Mouse (Mus musculus) adrenal gland, postnatal 25 days (tissue): Measurements from ENCODE around the gene Mkrn2. TPM values are rescaled to one million over a fixed set of nuclear protein-coding genes. Genes with fewer than 3 reads are reported as not detected.
A peak's percentile ranks its signal among the peaks of the same experiment; 100 is the strongest.

Source experiments
- DNase-seq: peaks from one replicate; pipeline ENCODE4 v3.0.0; 2021; ENCODE audit warnings: mixed read lengths
- long read RNA-seq: library from polyadenylated mRNA; stranded (forward); transcript quantifications from one replicate; pipeline ENCODE4 v2.0.0, GENCODE M21; 2021
- total RNA-seq: library from RNA; stranded (reverse); gene quantifications from 2 replicates; pipeline ENCODE4 v1.2.3, GENCODE M21; 2021

The Mkrn2 gene
- 43.1 and 47.8 TPM in 2 replicates for total RNA-seq
- long read RNA-seq, full-length matches to known transcripts = 16 of 34 reads
- long read RNA-seq, partial matches to known transcripts = 14 of 34 reads
- long read RNA-seq, other reads (novel, unspliced or antisense) = 4 of 34 reads

DNA sequence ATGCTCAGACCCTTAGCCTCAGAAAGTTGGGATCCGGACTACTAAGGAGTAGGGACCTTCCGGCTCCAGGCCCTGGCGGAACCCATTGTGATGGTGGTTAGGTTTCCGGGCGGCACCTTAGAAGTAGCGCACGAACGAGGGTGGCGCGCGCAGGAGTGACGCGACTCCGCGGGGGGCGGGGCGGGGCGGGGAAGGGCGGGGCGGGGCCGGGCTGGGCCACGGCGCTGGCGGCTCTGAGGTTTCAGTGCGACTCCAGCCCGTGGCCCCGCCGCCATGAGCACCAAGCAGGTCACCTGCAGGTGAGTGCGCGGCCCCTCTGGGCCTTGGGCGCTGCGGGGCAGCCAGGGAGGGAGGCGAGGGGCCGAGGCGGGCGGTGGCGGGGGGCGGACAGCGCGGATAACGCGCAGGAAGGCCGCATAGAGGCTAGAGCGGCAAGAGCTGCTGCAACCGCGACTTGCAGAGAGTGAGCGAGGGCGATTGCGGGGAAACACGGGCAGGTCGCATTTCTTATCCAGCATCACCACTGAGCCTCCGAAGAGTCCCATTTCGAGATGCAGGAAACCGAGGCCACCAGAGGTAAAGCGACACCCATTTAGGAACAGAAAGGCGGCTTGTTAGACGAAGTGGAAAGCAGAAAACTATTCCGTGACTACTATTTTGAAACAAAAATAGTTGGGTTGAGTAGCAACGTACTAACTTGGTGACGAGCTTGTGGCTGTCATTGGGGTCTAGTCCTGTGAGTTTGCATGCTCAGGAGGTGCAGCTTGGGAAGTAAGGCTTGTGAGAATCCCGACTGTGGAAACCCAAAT lies at the start of gene Mkrn2:
Mkrn2 (plus strand) TSS at position 188 of the 809 bp plus-strand sequence.
- peak; percentile 86 for DNase-seq

DNA sequence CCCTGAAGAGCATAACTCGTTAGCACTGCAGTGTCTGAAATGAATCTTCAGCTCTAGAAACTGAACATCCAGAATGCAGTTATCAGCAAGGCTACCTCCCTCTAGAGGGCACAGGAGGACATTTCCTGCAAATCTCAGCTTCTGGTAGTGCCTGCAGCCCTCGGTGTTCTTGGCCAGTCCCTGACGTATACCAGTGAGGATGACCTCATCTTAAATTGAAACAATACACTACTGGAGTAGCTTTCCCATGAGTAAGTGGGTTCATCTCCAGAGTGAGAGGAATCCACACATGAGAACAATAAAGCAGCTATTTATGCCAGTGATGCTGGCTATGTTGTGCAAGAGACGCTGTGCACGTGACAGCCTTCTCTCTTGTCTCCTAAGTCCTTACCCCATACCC lies 46.2 kb upstream of the Mkrn2 start:
- DNase-seq = no peak

DNA sequence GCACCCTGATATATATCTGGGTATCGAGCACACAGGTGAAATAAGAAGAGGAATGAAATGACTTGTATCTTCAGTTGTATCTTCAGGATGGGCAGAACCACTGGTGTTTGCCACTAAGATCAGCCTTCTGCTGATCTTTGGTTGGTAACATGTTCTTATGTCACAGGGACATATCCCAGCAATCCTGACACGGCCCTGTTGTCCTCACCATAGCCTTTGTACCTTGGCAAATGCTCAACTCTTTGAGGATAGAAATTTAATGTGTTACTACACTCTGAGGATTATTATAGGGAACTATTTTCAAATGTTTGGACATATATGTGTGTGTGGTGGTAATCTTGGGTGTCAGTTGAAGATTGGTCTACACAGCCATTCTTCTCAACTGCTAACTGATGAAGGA lies 43.5 kb upstream of the Mkrn2 start:
- no peak for DNase-seq

DNA sequence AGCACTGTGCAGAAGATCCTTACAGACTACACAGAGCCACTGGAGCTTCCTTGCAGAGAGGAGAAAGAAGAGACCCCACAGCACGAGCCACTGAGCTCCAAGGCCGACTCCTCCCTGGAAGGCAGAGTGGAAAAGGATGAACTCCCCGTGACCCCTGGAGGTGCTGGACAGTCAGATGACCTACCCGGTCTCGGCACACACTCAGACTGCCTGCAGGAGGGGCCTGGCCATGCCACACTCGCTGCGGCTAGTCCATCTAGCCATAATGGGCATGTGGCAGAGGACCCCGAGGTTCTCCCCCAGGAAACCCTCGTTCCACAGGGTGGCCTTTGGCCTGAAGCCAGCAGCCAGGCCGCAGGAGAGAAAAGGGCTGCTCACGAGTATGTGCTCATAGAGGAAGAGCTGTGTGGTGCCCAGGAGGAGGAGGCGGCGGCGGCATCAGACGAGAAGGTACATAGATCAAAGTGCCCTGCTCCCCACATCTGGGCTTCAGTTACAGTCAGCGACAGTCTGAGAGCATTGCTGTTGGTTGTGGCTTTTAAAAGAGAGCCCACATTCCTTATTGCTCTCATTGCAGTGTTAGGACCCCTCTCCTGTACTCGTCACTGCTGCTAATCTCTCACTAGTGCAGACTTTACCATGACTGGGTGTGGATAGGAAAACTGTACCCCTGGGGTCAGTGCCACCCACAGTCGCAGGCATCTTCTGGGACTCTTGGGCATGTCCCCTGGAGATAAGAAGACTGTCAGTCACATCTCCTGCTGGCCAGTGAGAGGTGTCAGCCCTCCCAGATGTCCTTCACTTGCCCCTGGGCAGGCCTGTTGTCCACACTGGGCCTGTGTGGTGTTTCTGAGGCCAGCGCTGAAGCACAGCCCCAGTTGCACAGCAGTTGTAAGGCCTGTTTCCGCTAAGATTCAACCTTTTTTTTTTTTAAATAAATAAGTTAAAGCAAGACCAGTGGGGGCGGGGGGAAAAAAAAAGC lies 41.8 kb upstream of the Mkrn2 start:
- peak; percentile 12 for DNase-seq

DNA sequence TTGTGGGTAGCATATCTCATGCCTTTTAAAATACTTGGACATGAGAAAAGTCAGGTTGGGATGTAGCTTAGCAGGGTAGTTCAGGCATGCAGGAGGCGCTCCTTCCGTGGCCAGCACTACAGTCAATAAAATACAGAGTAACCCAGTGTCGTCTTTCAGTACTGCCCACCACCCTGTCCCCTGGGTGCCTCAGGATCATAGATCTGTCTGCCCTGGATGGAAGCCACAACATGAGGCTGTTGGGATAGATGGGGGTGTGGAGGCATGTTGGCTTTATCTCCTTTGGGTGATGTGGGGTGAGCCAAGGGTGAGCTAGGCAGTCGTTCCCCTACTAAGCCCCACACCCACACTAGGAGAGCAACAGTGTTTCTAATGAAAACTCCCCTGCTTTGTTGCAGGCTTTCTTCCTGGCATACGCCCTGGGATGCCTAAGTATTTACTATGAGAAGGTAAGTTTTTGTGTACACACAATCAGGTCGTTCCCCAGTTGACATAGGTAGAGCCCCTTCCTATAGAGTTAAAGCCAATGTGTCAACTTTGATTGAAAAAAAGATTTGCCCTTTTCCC lies 36.1 kb upstream of the Mkrn2 start:
- DNase-seq = no peak

DNA sequence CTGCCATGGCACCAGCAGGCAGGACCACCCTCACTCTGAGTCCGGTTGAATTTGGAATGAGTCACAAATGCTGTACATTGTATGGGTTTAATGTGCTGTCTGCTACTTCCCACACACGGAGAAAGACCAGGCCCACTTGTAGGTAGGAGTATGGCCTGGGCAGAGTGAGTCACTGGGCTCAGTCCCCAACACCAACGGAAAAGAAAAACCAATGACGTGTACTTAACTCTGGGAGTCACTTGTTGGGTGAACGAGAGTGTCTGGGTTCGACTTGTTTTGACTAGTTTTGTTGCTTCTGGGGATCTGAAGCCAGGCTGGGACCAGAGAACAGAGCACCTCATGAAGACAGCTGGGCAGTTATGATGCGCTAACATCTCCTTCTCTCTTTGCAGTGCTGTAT lies 27.5 kb upstream of the Mkrn2 start:
- DNase-seq = no peak

DNA sequence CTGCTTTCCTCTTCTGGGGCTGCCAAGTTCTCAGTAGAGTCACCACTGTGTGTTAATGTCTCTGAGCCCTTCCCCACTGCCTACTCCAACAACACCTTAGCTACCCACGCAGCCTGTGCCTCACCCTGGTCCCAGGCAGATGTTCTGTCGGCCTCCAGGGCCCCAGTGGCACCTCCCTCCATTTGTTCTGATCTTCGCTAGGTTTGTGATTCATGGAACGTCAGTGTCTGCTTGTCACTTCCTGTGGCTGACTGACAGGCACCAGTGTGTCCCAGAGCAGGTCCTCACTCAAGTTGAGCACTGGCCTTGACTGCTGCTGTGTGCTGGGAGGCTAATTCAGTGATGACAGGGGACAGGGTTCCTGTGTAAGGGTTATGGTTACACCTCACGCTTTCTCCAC lies 24.3 kb upstream of the Mkrn2 start:
- no peak for DNase-seq

DNA sequence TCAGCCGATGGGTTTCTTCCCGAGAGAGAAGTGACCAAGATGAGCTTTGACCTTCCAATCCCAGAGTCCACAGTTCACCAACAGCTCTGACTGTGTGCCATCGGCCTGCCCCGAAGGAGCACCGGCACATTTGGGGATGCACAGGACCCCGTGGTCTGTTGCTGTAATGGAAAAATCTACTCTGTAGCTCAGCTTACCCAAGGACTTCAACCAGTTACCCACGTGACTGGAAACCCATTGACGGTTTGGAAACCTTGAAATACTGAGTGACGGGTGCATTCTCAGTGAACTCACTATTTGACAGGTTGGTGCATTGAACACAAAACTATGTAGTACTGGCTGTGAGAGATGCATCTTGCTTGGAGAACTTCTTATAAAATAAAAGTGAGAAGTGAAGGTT lies 23.8 kb upstream of the Mkrn2 start:
- no peak for DNase-seq

DNA sequence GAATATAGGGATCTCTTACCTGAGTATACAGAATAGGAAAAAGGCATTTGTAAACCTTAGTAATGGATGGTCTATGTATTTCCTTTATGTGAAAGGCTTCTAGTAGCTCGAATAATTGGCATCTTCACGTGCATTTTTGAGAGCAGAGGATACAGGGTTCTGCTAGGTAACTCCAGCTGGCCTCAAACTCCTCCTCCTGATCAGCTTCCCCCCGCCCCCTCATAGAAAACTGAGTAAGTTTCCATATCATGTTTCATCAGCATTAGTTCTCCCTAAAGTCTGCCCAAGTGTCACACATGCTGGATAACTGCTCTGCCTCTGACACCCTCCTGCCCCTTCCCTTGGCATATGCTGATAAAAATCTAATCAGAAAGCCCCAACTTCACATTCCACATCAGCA lies 20.9 kb upstream of the Mkrn2 start:
- no peak for DNase-seq

DNA sequence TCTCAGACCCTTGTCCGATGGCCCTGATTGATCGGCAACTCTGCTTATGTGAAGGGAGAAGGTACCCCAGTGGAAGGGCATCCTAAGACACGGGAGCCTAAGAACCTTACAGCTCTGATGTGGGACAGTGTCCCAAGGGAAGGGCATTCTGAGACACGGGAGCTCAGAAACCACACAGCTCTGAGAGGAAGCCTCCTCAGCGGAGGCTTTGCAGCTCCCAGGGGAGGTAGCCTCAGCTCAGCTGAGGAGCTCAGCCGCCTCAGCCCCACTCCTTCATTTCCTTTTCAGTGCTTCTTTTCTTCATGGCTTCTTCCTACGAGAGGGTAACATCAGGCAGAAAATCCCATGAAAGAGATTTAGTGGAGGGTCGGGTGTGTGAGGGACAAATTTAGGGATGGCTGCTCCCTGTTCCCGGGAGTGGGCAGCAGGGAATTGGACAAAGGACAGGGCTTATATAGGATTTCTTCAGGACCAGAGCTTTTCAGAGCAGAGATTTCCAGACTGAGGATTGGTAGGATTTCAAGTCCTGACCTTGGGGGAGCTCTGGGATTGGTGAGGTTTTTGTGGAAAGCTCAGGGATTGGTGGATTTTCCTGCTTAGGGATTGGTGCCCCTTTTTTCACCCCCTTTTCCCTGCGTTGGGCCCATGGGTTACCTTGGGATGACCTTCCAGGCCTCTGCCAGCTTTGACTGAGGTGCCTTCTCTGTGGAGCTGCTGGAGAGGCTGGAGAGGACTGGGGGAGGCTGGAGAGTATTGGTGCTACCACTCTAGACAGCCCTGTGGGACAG lies 19.2 kb upstream of the Mkrn2 start:
- DNase-seq = no peak

DNA sequence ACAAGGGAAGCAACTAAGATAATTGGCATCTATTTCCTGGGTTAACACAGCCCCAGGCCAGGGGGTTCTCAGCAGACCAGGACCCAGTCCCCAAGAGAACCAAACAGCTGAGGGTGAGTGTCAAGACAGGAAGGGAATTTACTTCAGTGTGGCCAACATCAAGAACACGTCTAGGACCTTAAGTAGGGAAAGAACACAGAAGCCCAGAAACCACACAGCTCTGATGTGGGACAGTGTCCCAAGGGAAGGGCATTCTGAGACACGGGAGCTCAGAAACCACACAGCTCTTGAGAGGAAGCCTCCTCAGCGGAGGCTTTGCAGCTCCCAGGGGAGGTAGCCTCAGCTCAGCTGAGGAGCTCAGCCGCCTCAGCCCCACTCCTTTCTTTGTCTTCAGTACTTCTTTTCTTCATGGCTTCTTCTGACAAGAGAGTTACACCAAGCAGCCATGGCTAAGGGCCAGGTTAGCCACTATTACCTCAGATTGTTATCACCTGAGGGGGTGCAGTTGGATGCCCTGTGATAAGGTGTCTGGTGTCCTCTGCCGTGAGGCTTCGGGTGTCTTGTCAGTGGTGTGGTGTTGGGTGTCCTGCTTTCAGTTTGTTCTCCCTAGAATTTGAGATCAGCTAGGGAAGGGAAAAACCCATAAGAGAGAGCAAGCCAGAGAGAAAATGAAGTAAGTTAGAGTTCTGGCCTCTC lies 18.1 kb upstream of the Mkrn2 start:
- DNase-seq = no peak

DNA sequence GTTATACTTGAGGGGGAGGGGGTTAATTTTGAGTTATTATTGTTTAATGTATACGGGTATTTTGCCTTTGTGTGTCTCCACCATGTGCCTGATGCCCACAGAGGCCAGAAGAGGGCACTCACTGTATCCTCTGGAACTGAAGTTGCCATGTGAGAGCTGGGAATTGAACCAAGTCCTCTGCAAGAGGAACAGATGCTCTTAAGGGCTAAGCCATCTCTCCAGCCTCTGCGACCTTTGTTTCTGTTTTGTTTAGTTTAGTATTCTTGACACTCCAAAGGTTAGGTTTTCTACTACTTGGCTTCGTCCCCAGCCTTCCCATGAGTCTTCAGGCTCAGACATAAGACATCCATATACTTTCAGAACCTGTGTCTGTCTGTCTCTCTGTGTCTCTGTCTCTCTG lies 17.5 kb upstream of the Mkrn2 start:
- no peak for DNase-seq

DNA sequence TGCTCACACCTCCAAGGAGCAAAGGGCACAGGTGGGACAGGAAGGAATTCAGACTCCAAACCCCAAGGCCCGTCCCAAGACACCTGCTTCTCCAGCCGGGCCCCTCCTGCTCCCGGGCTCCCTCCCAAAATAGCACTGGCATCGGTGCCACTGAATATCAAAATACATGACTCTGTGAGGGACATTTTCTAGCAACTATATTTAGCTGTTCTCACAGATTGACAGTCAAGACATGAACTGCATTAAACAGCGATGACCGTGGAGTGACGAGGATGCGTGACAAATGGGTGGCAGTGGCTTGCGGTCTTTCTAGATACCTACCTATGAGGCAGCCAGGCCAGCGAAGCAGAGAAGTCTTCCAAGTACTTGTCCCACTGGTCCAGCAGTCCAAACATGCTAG lies 15.4 kb upstream of the Mkrn2 start:
- DNase-seq = no peak

DNA sequence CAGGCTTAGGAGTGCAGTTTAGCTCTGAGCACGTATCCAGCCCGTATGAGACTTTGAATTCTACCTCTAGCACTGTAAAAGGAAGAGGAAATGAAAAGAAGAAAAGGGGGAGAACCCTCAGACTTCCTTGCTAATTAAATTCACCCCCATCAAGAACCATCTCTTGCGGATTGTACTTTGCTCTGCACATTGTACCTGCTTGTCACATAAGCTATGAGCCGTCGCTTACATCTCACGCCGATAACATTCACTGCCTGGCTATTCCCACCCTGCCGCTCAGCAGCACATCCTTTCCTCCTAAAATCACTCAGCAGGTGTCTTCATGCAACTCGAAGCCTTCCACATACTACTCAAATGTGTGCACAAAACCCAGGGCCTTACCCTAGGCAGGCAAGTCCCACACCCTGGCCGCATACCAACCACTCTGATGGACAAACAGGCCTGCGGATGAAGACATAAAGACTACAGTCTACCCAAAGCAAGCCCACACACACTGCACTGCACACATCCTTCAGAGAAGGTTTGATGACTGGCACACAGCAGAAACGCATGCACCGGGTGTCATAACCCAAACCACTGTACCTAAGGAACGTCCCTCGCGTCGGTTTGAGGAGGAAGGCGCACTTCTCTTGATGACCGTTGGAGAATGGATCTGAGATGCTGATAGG lies 9.9 kb upstream of the Mkrn2 start:
- DNase-seq = no peak

DNA sequence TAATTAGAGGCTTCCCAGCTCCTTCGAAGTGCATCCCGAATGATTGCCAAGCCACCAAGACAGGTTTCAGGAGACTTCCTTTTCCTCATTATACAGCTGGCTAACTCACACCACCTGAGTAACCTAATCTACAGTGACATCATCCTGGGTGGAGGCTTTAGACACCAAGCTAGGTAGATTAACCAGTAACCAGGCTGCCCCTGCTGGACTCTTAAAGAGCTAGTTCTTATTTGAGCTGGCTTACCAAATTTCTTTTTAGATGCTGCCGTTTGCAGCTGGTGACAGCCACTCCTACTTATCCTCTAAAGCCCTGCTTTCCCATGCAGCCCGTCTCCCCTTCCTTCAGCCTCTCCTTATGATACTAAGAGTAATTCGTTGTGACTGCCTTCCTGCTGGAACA lies 9.2 kb upstream of the Mkrn2 start, which contains the start of gene Mkrn2os:
Mkrn2os (minus strand) TSS at position 119 of the 400 bp plus-strand sequence.
- no peak for DNase-seq

DNA sequence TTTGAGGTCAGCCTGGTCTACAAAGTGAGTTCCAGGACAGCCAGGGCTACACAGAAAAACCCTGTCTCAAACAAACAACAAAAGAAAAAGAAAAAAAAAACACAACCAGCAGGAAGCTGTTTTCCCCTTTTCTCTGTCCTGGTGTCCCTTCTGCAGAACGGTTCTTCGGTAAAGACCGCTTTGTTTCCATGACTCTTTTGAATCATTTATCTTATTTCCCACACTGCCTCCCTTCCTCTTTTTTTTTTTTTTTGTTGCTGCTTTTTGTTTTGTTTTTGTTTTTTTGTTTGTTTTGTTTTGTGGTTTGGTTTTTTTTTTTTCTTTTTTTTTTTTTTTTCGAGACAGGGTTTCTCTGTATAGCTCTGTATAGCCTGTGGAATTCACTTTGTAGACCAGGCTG lies 8.4 kb upstream of the Mkrn2 start:
- no peak for DNase-seq

DNA sequence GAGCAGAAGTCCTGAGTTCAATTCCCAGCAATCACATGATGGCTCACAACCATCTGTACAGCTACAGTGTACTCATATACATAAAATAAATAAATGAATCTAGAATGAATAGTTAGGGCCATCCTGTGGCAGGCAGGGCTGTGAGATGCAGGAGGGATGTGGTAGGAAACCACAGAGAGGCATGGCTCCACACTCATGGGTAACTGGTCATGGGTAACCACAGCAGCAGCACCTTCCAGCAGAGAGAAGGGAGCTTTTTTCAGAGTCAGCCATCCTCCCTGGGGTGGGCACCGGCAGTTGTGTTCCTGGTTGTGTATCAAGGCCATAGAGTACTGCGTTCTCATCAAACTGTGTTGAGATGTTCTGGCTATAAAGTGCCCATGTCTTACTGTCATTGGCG lies 7.2 kb upstream of the Mkrn2 start:
- no peak for DNase-seq

DNA sequence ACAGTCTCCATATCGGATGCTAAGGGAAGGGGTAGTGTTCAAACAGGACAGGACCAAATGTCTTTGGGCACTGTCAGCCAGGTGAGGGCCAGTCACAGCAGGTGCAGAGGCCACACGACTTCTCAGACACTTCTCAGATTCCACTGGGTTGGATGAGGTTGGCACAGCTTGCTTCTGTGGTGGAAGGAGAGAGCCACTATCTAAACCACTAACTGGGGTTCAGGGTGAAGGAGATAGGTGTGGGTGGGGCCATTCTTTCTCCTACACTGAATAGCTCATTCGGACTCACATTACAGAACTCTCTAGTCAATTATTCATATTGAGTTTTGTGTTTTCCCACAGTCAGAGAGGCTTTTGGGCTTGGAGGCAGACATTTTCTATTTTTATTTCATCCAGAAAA lies 6.0 kb upstream of the Mkrn2 start:
- no peak for DNase-seq

DNA sequence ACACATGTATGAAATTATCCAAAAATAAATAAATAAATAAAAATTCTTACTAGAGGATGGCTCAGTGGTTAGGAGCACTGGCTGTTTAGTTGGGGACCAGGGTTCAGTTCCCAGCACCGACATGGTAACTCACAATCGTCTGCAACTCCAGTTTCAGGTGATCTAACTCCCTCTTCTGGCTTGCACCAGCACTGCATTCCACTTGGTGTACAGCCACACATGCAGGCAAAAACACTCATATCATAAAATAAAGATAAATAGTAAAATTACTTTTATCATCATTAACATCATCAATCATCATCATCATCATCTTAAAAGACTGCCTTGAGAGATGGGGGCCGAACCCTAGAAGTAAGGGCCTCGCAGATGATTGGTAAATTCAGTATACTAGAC lies 384 bp upstream of the Mkrn2 start:
- no peak for DNase-seq

DNA sequence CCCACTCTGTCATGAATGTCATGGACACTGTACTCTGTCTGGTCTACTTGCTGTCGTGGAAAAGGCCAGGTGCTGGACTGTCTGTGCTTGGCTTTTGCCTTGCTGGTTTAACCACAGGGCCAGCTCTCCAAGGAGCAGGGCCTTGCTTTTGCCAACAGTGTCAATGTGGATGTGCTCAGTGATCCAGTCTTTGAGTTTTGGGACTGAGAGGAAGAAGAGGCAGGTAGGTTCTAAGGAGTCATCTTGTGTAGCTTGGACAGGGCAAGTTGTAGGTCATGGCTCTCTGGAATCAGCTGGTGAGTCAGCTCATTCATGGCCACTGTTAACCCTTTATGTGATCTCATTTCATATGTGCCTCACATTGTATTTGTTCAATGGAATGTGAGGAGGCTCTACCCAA lies 4.8 kb downstream of the Mkrn2 start:
- DNase-seq = no peak

DNA sequence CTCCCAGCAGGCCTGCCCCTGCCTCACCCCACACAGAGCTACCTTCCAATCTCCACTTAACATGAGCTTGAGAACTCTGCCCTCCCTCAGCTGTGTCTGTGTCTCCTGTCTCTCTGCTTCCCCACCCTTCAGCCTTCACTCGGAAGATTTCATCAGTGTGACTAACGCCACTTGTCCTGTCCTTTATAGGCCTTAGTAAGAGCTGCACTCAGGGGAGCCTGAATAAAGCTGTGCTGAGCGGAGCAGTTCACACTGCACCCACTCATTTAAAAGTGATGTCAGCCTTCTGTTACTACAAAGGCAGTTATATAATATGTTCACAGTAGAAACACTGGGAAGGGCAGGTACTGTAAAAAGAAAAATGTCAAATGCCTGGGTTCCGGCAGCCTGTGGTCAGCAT lies 5.7 kb downstream of the Mkrn2 start:
- no peak for DNase-seq
